Mouse (Mus musculus) spleen, adult 18-20 months (tissue): ENCODE data around the gene Haus5.

ENCODE experiments used
- DNase-seq, 2 experiments: peaks; one replicate each; pipeline ENCODE4 v3.0.0; 2022; ENCODE audit warnings: mixed read lengths in 2 of 2

Gene Haus5

DNA sequence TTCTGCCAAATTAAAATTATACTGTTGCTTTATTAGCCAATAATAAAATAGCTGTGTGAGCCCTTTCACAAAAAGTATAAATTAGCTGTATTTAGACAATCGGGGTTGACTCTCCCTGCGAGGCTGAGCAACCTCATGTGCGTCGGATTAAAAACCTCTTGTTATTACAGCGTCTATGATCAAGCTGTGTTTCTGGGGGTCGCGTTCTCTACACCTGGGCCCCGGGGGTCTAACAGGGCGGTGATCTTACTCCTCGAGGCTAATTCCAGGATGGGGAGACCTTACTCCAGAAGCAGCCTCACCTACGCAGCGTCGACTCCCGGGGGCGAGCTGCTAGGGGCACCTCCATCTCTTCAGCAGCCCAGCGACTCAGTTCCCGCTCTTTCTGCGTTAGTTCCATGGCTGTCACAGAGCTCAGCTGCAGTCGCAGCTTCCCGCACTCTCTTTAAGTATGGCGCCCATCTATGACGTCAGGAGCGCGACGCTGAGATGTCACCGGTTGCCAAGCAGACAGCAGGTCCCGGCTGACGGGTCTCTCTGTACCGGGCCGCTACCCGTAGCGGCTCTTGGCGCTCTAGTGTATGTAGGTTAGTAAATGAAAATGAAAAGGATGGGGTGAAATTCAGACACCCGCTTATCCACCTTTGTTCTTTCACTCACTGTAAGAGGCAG lies at the start of gene Haus5:
Haus5 (minus strand) TSS at position 466 of the 672 bp plus-strand sequence.
- DNase-seq: peak; percentile 83 to 91

DNA sequence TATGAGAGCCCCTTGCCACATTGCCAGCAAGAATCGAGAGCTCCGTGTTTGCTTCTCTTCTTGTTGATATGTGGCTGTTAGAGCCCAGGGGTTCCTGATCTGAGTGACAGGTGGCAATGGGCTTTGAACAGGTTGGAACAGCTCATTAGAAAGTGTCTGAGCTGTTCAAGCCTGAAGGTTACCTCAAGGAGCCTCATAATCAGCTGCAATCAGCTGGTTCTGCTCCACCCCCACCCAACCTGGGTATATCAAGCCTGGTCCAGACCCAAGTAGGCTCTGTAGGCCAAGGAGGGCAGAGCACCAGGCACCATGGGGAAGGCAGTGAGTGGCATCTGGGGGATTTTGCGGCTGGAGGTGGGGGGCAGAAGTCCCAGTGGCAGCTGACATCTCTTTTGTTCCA lies 47.1 kb upstream of the Haus5 start, which contains the start of gene Atp4a:
Atp4a (plus strand) TSS at position 268 of the 400 bp plus-strand sequence.
- no peak for DNase-seq

DNA sequence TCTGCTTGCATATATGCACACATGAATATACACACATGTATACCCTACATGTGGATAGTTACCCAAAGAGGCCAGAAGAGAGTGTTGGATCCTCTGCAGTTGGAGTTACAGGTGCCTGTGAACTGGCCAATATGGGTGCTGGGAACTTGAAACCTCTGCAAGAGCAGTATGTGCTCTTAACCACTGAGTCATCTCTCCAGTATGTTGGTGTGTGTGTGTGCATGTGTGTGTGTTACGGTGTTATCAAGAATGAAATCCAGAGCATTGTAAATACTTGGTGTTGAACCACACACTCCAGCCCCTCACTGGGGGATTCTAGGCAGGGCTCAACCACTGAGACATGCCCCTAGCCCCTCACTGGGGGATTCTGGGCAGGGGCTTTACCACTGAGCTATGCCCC lies 42.6 kb upstream of the Haus5 start:
- DNase-seq: no peak

DNA sequence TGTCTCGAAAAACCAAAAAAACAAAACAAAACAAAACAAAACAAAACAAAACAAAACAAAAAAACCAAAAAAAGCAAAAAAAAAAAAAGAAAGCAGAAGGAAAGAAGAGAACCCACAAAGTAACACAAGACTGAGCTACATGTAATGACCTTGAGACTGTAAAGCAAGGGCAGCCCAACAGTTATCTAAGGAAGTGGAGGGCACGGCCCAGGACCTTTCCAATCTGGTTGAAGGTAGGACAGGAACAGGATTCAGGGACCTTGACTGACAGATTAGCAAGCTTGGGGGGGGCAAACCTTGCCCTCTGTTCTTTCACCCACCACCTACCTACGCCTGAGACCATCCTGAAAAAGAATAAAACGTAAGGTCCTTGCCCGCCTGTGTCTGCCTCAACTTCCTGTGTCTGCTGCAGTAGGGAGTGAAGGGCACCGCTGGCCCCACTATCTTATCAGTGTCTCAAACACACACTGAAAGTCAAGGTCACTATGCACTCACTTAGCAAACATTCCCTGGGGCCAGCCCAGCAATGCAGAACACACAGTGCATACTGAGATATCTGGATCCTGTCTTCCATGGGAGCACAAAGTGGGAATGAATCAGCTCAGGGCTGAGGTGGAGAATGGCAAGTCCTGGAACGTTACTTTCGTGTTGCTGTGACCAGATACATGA lies 41.6 kb upstream of the Haus5 start:
- no peak for DNase-seq

DNA sequence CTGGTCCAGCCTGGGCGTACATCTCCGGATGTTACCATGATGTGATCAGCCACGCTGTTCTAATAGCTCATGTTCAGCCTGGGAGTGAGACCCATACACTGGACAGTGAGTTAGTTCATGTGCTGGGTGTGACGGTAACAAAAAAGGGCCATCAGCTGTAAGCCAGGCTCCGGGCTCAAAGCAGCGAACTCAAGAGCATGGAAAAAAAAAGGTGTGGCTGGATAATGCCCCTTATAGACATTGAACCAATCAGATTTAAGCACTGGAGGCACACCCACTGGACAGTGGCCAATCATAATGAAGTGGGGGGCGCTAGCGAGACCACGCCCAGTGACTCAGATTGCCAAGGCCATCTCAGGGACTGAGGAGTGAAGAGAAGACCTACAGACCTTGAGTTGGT lies 33.8 kb upstream of the Haus5 start, which contains the start of gene 2200002J24Rik:
2200002J24Rik (plus strand) TSS at position 338 of the 400 bp plus-strand sequence.
- DNase-seq: no peak

DNA sequence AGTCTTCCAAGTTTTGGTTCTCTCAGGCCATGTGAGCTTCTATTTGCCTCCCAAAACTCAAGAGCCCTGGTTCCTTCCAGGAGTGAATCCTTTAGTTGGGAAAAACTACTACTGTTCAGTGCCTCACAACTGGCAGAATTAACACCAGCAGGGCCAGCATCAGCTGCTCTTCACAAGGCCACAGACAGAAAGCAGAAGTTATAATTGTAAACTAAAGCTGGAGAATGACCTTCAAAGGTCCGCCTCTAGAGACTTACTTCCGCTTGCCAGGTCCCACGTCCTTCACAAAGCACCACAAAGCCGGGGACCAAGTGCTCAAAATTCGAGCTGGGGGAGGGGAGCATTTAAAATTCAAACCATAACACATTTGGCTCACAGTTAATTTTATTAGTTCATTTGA lies 33.3 kb upstream of the Haus5 start:
- peak in 1 of 2 experiments; percentile 21 for DNase-seq

DNA sequence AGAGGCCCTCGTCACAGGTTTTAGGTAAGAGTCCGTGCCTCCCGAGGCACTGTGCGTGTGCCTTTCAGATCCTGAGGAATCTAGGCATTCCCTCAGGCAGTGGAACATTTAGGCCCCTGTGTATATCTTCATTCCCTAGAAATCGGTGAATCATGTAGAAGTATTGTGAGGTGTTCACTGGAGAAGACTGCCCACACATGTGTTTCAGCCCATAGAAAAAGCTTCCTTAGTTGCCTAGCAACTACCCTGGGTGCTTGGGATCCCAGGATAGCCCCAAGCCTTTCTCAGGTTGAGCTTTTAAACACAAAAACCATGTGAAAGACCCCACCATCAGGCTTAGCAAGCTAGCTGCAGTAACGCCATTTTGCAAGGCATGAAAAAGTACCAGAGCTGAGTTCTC lies 23.5 kb upstream of the Haus5 start:
- DNase-seq: no peak

DNA sequence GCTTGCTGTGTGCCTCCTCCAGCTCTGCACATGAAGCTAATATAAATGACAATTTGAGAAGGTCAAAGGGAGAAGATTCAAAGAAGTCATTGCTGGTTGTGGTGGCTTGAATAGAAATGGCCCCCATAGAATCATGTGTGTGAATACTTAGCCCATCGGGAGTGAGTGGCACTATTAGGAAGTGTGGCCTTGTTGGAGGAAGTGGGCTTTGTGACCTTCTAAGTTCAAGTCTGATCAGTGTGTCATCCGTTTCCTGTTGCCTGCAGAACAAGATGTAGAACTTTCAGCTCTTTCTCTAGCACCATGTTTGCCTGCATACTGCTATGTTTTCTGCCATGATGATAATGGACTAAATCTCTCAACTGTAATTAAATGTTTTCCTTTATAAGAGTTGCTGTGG lies 18.6 kb upstream of the Haus5 start:
- DNase-seq: no peak

DNA sequence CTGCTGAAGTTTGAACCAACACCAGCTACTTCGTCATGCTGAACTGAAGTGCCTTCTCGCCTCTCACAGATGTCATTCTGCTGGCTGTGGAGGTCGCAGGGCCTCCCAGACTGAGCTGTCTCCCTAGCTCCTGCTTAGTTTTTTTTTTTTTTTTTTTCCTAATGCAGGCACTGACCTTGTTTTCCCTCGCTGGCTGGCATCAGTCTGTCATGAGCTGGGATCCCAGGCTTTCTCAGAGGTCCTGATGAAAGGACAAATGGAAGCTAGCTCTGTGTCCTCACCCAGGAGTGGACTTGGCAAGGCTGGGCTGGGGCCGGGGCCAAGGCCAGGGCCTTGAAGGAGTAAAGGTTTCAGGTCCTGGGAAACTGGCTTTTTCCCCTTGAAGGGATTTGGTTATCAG lies 17.1 kb upstream of the Haus5 start:
- DNase-seq: no peak

DNA sequence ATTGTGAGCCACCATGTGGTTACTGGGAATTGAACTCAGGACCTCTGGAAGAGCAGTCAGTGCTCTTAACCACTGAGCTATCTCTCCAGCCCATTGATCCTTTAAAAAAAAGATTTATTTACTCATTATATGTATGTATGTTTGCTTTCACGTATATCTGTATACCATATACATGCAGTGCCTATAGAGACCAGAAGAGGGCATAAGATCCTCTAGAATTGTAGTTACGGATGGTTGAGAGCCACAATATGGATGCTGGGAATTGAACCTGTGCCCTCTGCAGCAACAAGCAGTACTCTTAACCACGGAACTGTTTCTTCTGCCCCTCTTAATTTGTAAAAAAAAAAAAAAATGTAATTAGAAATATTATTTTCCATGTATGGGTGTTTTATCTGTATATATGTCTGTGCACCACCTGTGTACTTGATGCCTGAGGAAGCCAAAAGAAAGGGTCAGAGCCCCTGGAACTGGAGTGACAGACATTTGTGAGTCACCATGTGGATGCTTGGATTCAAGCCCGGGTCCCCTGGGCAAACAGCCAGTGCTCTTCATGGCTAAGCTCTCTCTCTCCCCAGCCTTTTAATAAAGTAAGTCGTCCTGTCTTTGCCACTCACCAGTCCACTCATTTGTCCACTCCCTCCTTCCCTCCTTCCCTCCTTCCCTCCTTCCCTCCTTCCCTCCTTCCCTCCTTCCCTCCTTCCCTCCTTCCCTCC lies 13.6 kb upstream of the Haus5 start:
- no peak for DNase-seq

DNA sequence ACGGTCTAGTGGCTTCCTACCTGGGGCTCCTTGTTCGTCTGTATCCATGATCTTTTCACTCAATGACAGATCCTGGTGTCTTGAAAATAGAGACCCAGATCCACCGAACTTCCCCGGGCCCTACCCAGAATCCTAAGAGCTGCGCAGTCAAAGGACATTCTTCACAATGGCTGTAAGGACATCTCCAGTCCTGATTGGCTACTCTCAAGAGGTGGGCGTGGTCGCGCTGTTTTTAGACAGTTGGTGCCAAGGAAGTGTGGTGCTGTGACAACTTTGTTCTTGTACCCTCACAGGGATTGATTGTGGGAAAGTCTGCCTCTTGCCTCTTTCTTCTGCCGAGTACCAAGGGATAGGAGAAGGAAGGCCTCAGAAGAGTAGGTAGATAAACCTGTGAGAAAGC lies 6.7 kb upstream of the Haus5 start, which contains the start of gene Pmis2:
Pmis2 (minus strand) TSS at position 126 of the 400 bp plus-strand sequence.
- no peak for DNase-seq

DNA sequence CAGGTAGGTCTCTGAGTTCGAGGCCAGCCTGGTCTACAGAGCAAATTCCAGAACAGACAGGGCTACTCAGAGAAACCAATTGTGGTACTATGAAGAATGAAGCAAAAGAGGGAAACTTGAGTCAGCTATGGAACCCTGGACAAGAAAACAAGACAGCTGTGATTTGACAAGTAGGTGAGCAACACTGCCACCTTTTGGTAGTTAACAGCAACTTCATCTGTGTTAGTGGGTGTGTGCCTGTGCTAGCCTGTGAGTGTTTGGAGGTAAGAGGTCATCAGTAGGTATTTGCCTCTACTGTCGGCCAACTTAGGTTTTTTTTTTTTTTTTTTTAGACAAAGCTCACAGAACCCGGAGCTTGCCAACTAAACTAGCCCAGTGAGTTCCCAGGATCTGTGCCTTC lies 4.4 kb upstream of the Haus5 start:
- DNase-seq: no peak

DNA sequence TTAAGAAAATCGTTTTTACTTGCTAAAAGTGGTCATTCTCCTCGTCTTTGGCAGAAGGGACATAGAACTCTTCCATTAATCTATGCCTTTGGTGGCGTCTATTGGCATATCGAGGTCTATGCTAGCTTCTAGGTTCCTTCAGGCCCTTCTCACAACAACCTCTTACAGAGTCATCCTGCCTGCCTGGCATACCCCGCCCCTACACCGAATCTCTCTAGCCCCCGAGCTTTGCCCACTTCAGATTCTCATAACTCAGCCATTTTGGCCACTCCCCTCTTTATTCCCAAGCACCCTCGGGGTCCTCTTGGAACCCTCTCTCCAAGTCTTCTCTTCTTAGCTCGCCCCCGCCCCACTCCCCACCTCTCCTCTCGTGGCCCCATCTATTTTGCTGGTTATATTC lies 527 bp upstream of the Haus5 start:
- DNase-seq: no peak

DNA sequence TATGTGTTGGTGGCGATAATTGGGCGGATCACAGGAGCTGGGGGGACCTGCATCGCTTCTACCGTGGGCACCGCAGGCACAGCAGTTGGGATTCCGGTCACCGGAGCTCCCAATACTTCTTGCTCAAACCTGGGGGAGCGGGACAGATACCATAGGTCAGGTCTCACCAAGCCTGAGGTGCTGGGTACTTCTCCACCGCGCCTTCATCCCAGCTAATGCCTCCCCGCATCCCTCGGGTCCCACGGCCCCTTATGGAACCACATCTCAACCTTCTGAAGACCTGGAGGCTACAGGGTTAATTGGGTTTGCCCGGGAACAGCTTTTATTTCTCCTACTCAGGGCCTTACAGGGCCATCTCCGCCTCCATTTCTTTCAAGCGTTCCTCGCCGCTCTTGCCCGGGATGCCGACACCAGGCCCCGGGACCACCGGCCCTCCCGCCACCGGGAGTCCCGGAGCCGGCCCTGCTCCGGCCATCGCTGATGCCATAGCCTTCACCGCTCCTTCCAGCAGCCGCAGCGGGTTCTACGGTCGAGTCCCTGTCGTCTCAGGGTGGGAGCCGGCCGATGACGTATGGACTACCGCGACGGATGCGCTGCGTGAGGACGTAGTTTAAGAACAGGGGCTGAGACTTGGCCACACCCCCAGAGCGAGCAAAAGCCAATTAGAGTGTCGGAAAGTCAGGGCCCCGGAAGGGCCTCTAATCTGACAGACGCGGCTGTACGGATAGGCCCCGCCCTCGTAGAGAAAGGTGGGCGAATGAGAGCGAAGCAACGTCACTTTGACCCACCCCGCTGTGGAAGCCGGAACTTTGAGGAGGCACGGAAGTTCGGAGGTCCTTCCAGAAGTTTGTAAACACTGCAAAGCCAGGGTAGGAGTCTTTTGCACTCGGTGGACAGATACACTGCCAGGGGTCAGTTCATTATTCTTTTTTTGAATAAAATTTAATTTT lies 14.9 kb downstream of the Haus5 start, which contains the start of gene Rbm42:
Rbm42 (minus strand) TSS at position 727 of the 950 bp plus-strand sequence.
- DNase-seq: peak; percentile 93 to 97

DNA sequence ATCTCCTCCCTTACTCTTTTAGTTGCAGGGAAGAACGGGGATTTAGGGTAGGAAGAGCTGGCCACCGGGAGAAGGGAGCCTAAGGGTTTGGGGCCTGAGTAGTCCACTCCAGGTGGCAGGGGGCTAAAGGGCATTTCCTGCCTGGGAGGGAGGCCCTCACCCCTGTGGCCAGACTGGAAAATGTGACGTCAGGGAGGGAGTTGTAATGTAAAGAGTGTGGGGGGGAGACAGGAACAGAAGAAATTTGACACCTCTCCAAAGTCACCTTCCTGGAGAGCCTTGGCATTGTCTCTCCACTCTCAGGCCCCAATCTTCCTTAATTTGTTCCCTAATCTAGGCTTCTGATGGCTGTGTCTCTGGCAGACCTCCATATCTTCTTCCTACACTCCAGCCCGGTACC lies 25.7 kb downstream of the Haus5 start:
- DNase-seq: no peak

DNA sequence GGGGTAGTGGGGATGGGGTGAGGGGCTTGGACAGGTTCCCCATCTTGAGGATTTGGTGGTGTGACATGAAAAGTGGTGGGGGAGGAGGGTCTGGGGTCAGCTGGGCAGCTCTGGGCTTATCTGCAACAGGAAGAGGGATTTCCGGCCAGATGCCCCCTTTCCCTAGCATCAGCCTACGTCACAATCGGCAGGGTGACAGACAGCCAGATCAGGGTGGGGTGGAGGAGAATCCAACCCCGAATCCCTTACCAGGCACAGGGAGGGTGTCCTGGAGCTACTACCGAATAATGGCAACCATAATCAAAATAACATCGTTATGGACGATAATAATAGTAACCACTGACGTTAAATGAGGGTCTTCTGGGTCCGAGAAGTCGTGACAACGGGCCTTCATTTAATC lies 28.4 kb downstream of the Haus5 start:
- DNase-seq: no peak

DNA sequence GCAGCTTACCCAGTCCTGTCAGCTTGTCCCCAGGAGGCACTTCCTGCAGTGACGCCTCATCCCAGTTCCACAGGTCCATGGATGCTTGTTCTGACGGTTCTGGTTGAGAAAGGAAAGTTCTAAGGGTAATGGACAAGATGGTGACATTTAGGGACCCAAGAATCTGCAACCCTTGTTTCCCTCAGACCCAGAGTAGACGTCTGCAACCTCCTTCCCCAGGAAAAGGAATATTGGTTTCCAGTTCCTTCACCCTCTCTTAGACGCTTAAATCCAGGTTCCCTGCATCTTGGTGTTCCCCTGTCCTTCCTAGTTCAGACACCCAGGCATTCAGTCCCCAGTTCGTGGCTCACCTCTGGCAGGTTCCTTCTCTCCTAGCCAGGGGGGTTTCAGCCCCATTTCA lies 29.0 kb downstream of the Haus5 start, which contains the start of gene Etv2:
Etv2 (minus strand) TSS at position 101 of the 400 bp plus-strand sequence.
- DNase-seq: no peak

DNA sequence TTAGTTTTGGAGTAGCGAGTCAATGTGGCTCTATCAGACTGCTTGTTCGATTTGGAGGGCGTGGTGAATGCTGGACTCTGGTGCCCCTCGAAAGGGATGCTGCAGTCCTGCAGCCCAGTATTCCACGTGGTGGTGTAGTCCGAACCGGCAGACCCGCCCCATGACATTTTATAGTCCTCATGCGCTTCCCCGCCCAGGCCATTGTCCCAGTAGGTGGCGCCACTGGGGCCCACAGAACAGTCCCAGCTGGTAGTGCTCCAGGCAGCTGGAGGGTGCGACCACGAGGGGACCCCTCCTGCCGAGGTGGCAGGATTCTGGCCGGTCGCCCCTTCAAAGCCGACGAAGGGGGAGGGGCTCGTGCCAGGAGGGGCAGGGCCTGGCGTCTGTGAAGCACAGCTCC lies 30.2 kb downstream of the Haus5 start:
- peak in 1 of 2 experiments; percentile 44 for DNase-seq

DNA sequence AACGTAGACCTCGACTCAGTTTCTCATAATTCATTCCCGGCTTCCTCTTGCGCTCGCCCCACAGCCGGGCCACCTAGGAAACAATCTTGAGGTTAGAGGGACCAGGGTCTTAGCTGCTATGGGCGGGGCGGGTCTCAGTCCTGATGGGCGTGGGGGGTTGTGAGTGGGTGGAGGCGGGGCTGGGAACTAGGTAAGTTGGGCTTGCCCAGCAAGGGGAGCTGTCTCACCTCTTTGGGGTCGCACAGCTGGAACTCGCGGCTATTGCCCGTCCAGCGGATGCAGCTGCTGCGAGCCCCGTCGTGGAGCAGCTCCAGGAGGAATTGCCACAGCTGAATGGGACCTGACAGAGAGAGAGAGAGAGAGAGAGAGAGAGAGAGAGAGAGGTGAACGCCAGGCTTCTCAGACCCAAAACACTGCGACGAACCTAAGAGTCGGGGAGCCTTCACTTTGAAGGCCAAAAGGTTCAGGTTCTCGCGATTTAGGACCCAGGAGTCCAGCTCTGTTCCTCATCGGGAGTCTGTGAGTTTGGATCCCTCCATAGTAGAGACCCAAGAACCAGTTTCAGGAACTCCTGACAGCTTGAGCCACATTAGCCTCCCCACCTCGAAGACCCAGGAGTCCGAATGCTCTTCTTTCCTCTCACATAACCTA lies 30.9 kb downstream of the Haus5 start:
- DNase-seq: no peak

DNA sequence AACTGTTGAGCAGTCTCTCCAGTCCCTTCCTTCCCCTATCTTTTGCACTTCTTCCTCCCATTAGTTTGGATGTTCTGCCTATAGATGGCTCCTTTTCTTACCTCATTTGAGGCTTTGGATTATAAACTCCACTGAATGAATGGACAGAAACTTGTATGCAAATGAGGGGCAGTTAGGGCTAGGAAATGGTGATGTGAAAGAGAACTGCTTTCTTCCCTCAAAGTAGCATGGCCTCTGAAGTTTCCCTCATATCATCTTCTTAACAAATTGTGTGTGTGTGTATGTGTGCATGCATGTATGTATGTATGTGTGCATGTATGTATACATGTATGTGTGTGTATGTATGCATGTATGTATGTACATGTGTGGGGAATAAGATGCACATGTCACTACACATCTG lies 35.8 kb downstream of the Haus5 start:
- DNase-seq: no peak

DNA sequence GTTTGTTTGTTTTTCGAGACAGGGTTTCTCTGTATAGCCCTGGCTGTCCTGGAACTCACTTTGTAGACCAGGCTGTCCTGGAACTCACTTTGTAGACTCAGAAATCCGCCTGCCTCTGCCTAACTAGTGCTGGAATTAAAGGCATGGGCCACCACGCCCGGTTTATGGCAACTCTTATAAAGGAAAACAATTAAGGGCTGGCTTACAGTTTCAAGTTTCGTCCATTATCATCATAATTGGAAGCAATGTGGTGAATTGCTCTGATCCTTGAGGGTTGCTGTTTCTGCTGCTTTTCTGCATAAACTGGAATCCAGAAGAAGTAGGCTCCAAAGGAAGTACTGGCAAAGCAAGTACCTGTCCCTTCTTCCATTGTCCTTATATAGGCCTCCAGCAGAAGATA lies 38.1 kb downstream of the Haus5 start:
- no peak for DNase-seq
